Mouse (Mus musculus): Measurements from ENCODE around the gene Chtop. TPM values are rescaled to one million over a fixed set of nuclear protein-coding genes. Genes with fewer than 3 reads are reported as not detected.

Gene Chtop
- total and polyA plus RNA-seq, 3 experiments: 201 to 320 TPM; not detected in 1

DNA sequence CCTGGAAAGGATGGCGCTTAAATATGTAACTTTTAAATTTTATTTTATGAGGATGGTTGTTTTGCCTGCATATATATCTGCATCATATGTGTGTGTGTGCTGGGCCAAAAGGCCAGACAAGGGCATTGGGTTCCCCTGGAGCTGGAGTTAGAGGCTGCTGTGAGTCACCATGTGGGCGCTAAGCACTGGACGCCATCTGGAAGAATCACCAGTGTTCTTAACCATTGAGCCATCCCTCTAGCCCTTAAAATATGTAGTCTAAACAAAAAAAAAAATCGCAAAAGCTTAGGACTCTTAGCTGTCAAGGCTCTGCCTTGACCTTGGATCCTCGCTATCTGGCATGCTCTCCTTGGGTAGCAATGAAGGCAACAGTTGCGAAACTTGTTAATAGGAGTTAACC, 20.7 kb downstream of the Chtop start:
- H3K9me3 ChIP-seq (replicated peaks; ENCODE audit: insufficient read depth, low read length): no peaks in the 10 kb centered on the region
- no peaks in the 10 kb centered on the region for H3K27me3 ChIP-seq (ENCODE audit: control insufficient read depth in 1 of 2, insufficient read depth in 2 of 2, low read length in 2 of 2)
- DNase-seq (ENCODE audit: low read depth, low spot score): no peak
- H3K4me3 ChIP-seq (ENCODE audit: control insufficient read depth in 1 of 2, insufficient read depth in 1 of 2, low read depth in 2 of 2, low read length in 2 of 2): no peak overlapping the region
- H3K36me3 ChIP-seq (ENCODE audit: control insufficient read depth in 1 of 2, insufficient read depth in 2 of 2, low read length in 2 of 2): peaks cover 11 to 23% of the 10 kb centered on the region in 2 experiments
- no peak for TF ChIP-seq MYB (IDR thresholded peaks at IDR 0.05; ENCODE audit: low read depth, low read length)
- TF ChIP-seq MAFK (IDR thresholded peaks at IDR 0.05; ENCODE audit: borderline replicate concordance, low read depth, low read length): no peak
- TF ChIP-seq ZMIZ1 (IDR thresholded peaks at IDR 0.05; ENCODE audit: low read depth, low read length): no peak
- no peak for TF ChIP-seq MEF2A (IDR thresholded peaks at IDR 0.05; ENCODE audit: extremely low read depth, insufficient replicate concordance, low read depth, low read length, poor library complexity, severe bottlenecking)
- no peak for TF ChIP-seq NRF1 (IDR thresholded peaks at IDR 0.05; ENCODE audit: insufficient read depth, low read depth, low read length, poor library complexity, severe bottlenecking)
- TF ChIP-seq E2F4 (IDR thresholded peaks at IDR 0.05; ENCODE audit: borderline replicate concordance, low read depth, low read length): no peak
- TF ChIP-seq POLR2AphosphoS2 (IDR thresholded peaks at IDR 0.05; ENCODE audit: low read length): peak; percentile 35
- no peak for TF ChIP-seq ETS1 (IDR thresholded peaks at IDR 0.05; ENCODE audit: low read depth, low read length)
- no peak for TF ChIP-seq GABPA (IDR thresholded peaks at IDR 0.05; ENCODE audit: low read depth, low read length)
- no peak overlapping the region for H3K27ac ChIP-seq (ENCODE audit: control insufficient read depth, low read depth, low read length)
- H3K4me1 ChIP-seq (ENCODE audit: control insufficient read depth in 1 of 2, insufficient read depth in 2 of 2, low read length in 2 of 2): peaks cover 3 to 11% of the 10 kb centered on the region in 2 experiments; a peak in 2 of 4 replicates
- no peak overlapping the region for H3K9ac ChIP-seq (ENCODE audit: control insufficient read depth, low read depth, low read length, poor library complexity, severe bottlenecking)
- H3K79me2 ChIP-seq (ENCODE audit: control insufficient read depth, insufficient read depth, low read length, poor library complexity): peaks cover 4% of the 10 kb centered on the region

DNA sequence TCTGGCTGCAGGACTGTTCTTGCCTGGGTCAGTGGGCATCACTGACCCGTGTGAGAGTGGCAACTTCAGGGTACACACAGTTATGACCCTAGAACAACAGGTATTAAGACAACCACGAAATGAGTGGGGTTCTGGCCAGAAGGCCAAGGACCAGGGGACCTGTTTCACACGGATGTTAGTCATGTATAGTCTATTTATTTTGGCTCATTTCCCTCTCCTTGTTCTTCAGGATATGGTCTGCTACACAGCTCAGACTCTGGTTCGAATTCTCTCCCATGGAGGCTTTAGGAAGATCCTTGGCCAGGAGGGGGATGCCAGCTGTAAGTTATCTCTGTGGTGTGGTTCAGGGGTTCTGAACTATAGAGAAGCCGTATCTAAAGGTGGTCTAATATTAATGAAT, 22.3 kb downstream of the Chtop start:
- DNase-seq (ENCODE audit: low read depth, low spot score): no peak
- no peaks in the 10 kb centered on the region for H3K27me3 ChIP-seq (ENCODE audit: control insufficient read depth in 1 of 2, insufficient read depth in 2 of 2, low read length in 2 of 2)
- H3K79me2 ChIP-seq (ENCODE audit: control insufficient read depth, insufficient read depth, low read length, poor library complexity): peaks cover 4% of the 10 kb centered on the region
- H3K36me3 ChIP-seq (ENCODE audit: control insufficient read depth in 1 of 2, insufficient read depth in 2 of 2, low read length in 2 of 2): peaks cover 11 to 35% of the 10 kb centered on the region in 2 experiments
- no peak overlapping the region for H3K9ac ChIP-seq (ENCODE audit: control insufficient read depth, low read depth, low read length, poor library complexity, severe bottlenecking)
- H3K27ac ChIP-seq (ENCODE audit: control insufficient read depth, low read depth, low read length): no peak overlapping the region
- H3K4me3 ChIP-seq (ENCODE audit: control insufficient read depth in 1 of 2, insufficient read depth in 1 of 2, low read depth in 2 of 2, low read length in 2 of 2): no peak overlapping the region
- no peaks in the 10 kb centered on the region for H3K9me3 ChIP-seq (replicated peaks; ENCODE audit: insufficient read depth, low read length)
- TF ChIP-seq CTCF (IDR thresholded peaks at IDR 0.05 in 2 of 3, conservative IDR thresholded peaks at IDR 0.05 in 1 of 3; ENCODE audit: control insufficient read depth in 1 of 3, insufficient read depth in 1 of 3, low read depth in 2 of 3, low read length in 3 of 3, poor library complexity in 1 of 3, severe bottlenecking in 1 of 3): no peak
- peak; percentile 29; the same call in 1 of the 2 replicates for TF ChIP-seq POLR2AphosphoS2 (IDR thresholded peaks at IDR 0.05; ENCODE audit: low read length)
- TF ChIP-seq ZMIZ1 (IDR thresholded peaks at IDR 0.05; ENCODE audit: low read depth, low read length): peak; percentile 55; the same call in 1 of the 2 replicates
- peaks cover 3 to 11% of the 10 kb centered on the region in 2 experiments; a peak in 2 of 4 replicates for H3K4me1 ChIP-seq (ENCODE audit: control insufficient read depth in 1 of 2, insufficient read depth in 2 of 2, low read length in 2 of 2)

DNA sequence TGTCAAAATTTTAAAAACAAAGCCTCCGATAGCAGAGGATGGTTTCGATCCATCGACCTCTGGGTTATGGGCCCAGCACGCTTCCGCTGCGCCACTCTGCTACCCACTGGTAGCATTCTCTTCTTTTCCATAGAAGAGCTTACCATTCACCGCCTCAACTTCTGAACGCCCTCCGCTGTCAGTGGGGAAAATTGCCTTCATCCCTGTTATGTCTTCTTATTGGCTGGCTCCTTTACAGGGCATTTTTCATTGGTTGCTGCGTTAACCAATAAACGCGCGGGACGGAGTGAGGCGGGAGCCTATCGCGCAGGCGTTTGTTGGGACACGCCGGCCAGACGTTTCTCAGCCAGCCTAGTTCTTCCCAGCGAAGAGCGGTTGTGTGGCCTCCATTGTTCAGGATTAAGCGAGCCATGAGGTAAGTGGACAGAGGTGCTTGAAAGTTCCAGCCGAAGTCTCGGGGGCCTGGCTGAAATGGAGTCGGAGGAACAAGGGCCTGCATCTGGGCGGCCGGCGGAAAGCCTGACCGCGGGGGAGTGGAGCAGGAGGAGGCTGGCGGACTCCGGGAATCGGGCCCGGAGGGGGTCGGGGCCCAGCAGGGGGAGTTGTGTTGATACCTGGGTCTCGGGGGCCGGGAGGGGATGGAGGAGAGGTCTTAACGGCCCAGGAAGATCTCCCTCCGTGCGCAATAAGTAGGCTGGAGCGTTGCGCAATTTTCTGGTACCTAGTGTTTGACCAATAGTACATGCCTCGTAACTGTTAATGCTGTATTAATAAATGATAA, 33.3 kb downstream of the Chtop start, which contains the start of gene Ilf2:
Gene Ilf2, plus strand, starts transcription at position 296 of the 781 bp plus-strand sequence.
- peak; percentile 100 for DNase-seq (ENCODE audit: low read depth, low spot score)
- Histone ChIP-seq H3K4me3 (ENCODE audit: control insufficient read depth in 1 of 2, insufficient read depth in 1 of 2, low read depth in 2 of 2, low read length in 2 of 2) (peak within 1 kb of the TSS; percentile 60 to 100), H3K9ac (ENCODE audit: control insufficient read depth, low read depth, low read length, poor library complexity, severe bottlenecking) (peak within 1 kb of the TSS; percentile 99), H3K9me3 (replicated peaks; ENCODE audit: insufficient read depth, low read length) (no peaks in the 10 kb centered on the region), H3K4me1 (ENCODE audit: control insufficient read depth in 1 of 2, insufficient read depth in 2 of 2, low read length in 2 of 2) (peaks cover 3 to 18% of the 10 kb centered on the region in 2 experiments; a peak in 2 of 4 replicates), H3K36me3 (ENCODE audit: control insufficient read depth in 1 of 2, insufficient read depth in 2 of 2, low read length in 2 of 2) (peaks cover 20 to 26% of the 10 kb centered on the region in 2 experiments), H3K27ac (ENCODE audit: control insufficient read depth, low read depth, low read length) (peak within 1 kb of the TSS; percentile 98), H3K27me3 (ENCODE audit: control insufficient read depth in 1 of 2, insufficient read depth in 2 of 2, low read length in 2 of 2) (no peaks in the 10 kb centered on the region), H3K79me2 (ENCODE audit: control insufficient read depth, insufficient read depth, low read length, poor library complexity) (peaks cover 25% of the 10 kb centered on the region)
- TF ChIP-seq E2F4 (IDR thresholded peaks at IDR 0.05; ENCODE audit: borderline replicate concordance, low read depth, low read length): no peak
- TF ChIP-seq TBP (IDR thresholded peaks at IDR 0.05; ENCODE audit: low read depth, low read length): peak; percentile 100
- TF ChIP-seq RCOR1 (IDR thresholded peaks at IDR 0.05; ENCODE audit: low read depth, low read length): no peak
- TF ChIP-seq ZMIZ1 (IDR thresholded peaks at IDR 0.05; ENCODE audit: low read depth, low read length): peak; percentile 75
- TF ChIP-seq ELF1 (IDR thresholded peaks at IDR 0.05; ENCODE audit: low read depth, low read length): peak; percentile 86
- peak; percentile 79 for TF ChIP-seq SIN3A (IDR thresholded peaks at IDR 0.05; ENCODE audit: low read length)
- peak; percentile 69; the same call in 1 of the 2 replicates for TF ChIP-seq TCF12 (IDR thresholded peaks at IDR 0.05; ENCODE audit: low read depth, low read length)
- no peak for TF ChIP-seq BHLHE40 (IDR thresholded peaks at IDR 0.05; ENCODE audit: borderline replicate concordance, low read depth, low read length)
- peak; percentile 92 to 99 for TF ChIP-seq POLR2A (IDR thresholded peaks at IDR 0.05; ENCODE audit: control insufficient read depth in 1 of 2, insufficient read depth in 1 of 2, low read depth in 1 of 2, low read length in 2 of 2, poor library complexity in 1 of 2)
- TF ChIP-seq ZNF384 (IDR thresholded peaks at IDR 0.05; ENCODE audit: low read depth, low read length): peak; percentile 4; the same call in 1 of the 2 replicates
- TF ChIP-seq POLR2AphosphoS2 (IDR thresholded peaks at IDR 0.05; ENCODE audit: low read length): peak; percentile 97
- TF ChIP-seq USF2 (IDR thresholded peaks at IDR 0.05; ENCODE audit: borderline replicate concordance in 1 of 2, insufficient read depth in 1 of 2, low read depth in 1 of 2, low read length in 2 of 2): no peak
- no peak for TF ChIP-seq MYB (IDR thresholded peaks at IDR 0.05; ENCODE audit: low read depth, low read length)
- TF ChIP-seq USF1 (IDR thresholded peaks at IDR 0.05; ENCODE audit: low read depth, low read length): no peak
- TF ChIP-seq CTCF (IDR thresholded peaks at IDR 0.05 in 2 of 3, conservative IDR thresholded peaks at IDR 0.05 in 1 of 3; ENCODE audit: control insufficient read depth in 1 of 3, insufficient read depth in 1 of 3, low read depth in 2 of 3, low read length in 3 of 3, poor library complexity in 1 of 3, severe bottlenecking in 1 of 3): peak in 2 of 3 experiments; percentile 16 to 37; a peak in 3 of 6 replicates
- TF ChIP-seq MAFK (IDR thresholded peaks at IDR 0.05; ENCODE audit: borderline replicate concordance, low read depth, low read length): peak; percentile 99

All from MEL (cell line).